28 mouse cellular contexts compared by ENCODE assay signal in the genomic region with DNA sequence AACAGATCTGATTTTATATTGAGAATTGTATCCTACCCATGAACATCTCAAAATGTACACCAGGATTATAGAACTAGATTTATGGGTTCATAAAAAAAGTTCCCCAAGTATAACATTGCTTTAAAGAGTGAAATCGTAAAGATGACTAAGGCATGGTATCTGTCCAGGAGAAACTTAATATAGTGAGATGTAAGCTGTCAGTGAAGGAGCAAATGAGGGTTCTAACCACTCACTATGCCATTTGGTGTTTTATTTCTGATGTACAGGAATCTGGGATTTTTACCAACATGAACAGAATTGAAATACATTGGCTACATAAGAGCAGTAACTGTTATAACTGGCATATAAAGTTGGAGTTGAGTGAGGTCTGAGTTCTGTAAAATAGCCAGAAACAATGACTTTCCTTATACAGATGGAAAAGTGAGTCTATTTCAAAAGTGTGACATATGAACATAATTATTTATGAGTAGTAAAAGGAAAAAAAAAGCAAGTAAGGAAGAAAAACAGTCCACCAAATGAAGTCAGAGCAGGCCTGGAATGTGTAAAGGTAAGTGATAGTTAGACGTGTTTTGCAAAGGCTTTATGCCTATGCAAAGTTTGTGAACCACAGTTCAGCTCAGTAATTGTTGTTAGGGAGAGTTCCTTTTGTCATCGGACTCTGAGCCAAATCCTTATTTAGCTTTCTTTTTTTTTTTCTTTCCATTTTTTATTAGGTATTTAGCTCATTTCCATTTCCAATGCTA. TPM values are rescaled to one million over a fixed set of nuclear protein-coding genes. Genes with fewer than 3 reads are reported as not detected.
DNase-seq lines count a peak whose midpoint lies in the region; ATAC-seq lines count a peak whose summit lies in the region.
"Had no signal": no experiment of that assay in that cellular context is flagged by ENCODE, and none has a peak within 500 bp of the region (broad histone marks: within the 10 kb centered on the region; RNA-seq: fewer than 3 reads in every experiment).

No protein-coding gene starts in this region.

- H3K27me3 ChIP-seq in embryonic facial prominence, embryonic 14.5 days (replicated peaks; ENCODE audit: control insufficient read depth, insufficient read depth, low read length), result no peaks in the 10 kb centered on the region
- H3K27me3 ChIP-seq in embryonic facial prominence, embryonic 10.5 days (replicated peaks; ENCODE audit: low read depth, poor library complexity, severe bottlenecking), result no peaks in the 10 kb centered on the region
- H3K27me3 ChIP-seq in limb, embryonic 13.5 days, result no peaks in the 10 kb centered on the region
- no peaks in the 10 kb centered on the region for H3K27me3 ChIP-seq in limb, embryonic 10.5 days (ENCODE audit: low read depth, poor library complexity, severe bottlenecking)
- H3K27me3 ChIP-seq: embryonic facial prominence, embryonic 13.5 days; heart, embryonic 12.5 days; heart, embryonic 15.5 days; hindbrain, embryonic 13.5 days; intestine, embryonic 15.5 days had no signal

- no peak overlapping the region for H3K9ac ChIP-seq in embryonic facial prominence, embryonic 14.5 days (ENCODE audit: low read depth, low read length)
- H3K9ac ChIP-seq in limb, embryonic 13.5 days, result no peak overlapping the region
- H3K9ac ChIP-seq: embryonic facial prominence, embryonic 13.5 days; heart, embryonic 12.5 days; heart, embryonic 15.5 days; hindbrain, embryonic 13.5 days; intestine, embryonic 15.5 days had no signal

- 79% methylated on average over 3 of the region's 3 CpGs for WGBS in embryonic facial prominence, embryonic 14.5 days
- 85% methylated on average over 3 of the region's 3 CpGs for WGBS in embryonic facial prominence, embryonic 10.5 days
- 62% methylated on average over 3 of the region's 3 CpGs for WGBS in limb, embryonic 13.5 days
- 91% methylated on average over 3 of the region's 3 CpGs for WGBS in limb, embryonic 10.5 days

- H3K9me3 ChIP-seq in embryonic facial prominence, embryonic 14.5 days (ENCODE audit: control insufficient read depth, low read length), result no peaks in the 10 kb centered on the region
- no peaks in the 10 kb centered on the region for H3K9me3 ChIP-seq in embryonic facial prominence, embryonic 10.5 days
- no peaks in the 10 kb centered on the region for H3K9me3 ChIP-seq in limb, embryonic 13.5 days
- no peaks in the 10 kb centered on the region for H3K9me3 ChIP-seq in limb, embryonic 10.5 days (replicated peaks)
- H3K9me3 ChIP-seq: embryonic facial prominence, embryonic 13.5 days; forebrain, embryonic 10.5 days; heart, embryonic 12.5 days; heart, embryonic 15.5 days; hindbrain, embryonic 10.5 days; hindbrain, embryonic 13.5 days; intestine, embryonic 15.5 days had no signal

- H3K36me3 ChIP-seq in embryonic facial prominence, embryonic 14.5 days (ENCODE audit: control insufficient read depth, insufficient read depth, low read length), result no peaks in the 10 kb centered on the region
- H3K36me3 ChIP-seq in embryonic facial prominence, embryonic 10.5 days (replicated peaks), result no peaks in the 10 kb centered on the region
- H3K36me3 ChIP-seq in limb, embryonic 13.5 days, result no peaks in the 10 kb centered on the region
- no peaks in the 10 kb centered on the region for H3K36me3 ChIP-seq in limb, embryonic 10.5 days
- H3K36me3 ChIP-seq: embryonic facial prominence, embryonic 13.5 days; forebrain, embryonic 10.5 days; heart, embryonic 12.5 days; heart, embryonic 15.5 days; hindbrain, embryonic 10.5 days; hindbrain, embryonic 13.5 days; intestine, embryonic 15.5 days had no signal

- no peaks in the 10 kb centered on the region for H3K4me1 ChIP-seq in embryonic facial prominence, embryonic 14.5 days (ENCODE audit: control insufficient read depth, insufficient read depth, low read length)
- no peaks in the 10 kb centered on the region for H3K4me1 ChIP-seq in embryonic facial prominence, embryonic 10.5 days
- no peaks in the 10 kb centered on the region for H3K4me1 ChIP-seq in limb, embryonic 13.5 days
- H3K4me1 ChIP-seq in limb, embryonic 10.5 days, result no peaks in the 10 kb centered on the region
- H3K4me1 ChIP-seq: embryonic facial prominence, embryonic 13.5 days; forebrain, embryonic 10.5 days; heart, embryonic 12.5 days; heart, embryonic 15.5 days; hindbrain, embryonic 10.5 days; hindbrain, embryonic 13.5 days; intestine, embryonic 15.5 days had no signal

- no peak overlapping the region for H3K4me3 ChIP-seq in embryonic facial prominence, embryonic 14.5 days (ENCODE audit: low read depth, low read length)
- no peak overlapping the region for H3K4me3 ChIP-seq in embryonic facial prominence, embryonic 10.5 days
- no peak overlapping the region for H3K4me3 ChIP-seq in limb, embryonic 13.5 days
- H3K4me3 ChIP-seq in limb, embryonic 10.5 days, result no peak overlapping the region
- H3K4me3 ChIP-seq: embryonic facial prominence, embryonic 13.5 days; forebrain, embryonic 10.5 days; gastrocnemius, adult 2 months; heart, embryonic 12.5 days; heart, embryonic 15.5 days; hindbrain, embryonic 10.5 days; hindbrain, embryonic 13.5 days; intestine, embryonic 15.5 days had no signal

- H3K27ac ChIP-seq in embryonic facial prominence, embryonic 14.5 days (replicated peaks; ENCODE audit: low read depth, low read length), result no peak overlapping the region
- H3K27ac ChIP-seq in embryonic facial prominence, embryonic 10.5 days (replicated peaks), result no peak overlapping the region
- no peak overlapping the region for H3K27ac ChIP-seq in limb, embryonic 13.5 days
- H3K27ac ChIP-seq in limb, embryonic 10.5 days, result no peak overlapping the region
- H3K27ac ChIP-seq: embryonic facial prominence, embryonic 13.5 days; forebrain, embryonic 10.5 days; gastrocnemius, adult 2 months; heart, embryonic 15.5 days; hindbrain, embryonic 10.5 days; hindbrain, embryonic 13.5 days; intestine, embryonic 15.5 days had no signal

- no peak; the same call in 1 of the 2 replicates for ATAC-seq in embryonic facial prominence, embryonic 14.5 days (ENCODE audit: low read depth)
- peak; percentile 72 for ATAC-seq in limb, embryonic 13.5 days (ENCODE audit: low FRiP score, low read depth)
- ATAC-seq: activated CD4-positive, CD25-positive, alpha-beta regulatory T cell, adult 4 months; forebrain, embryonic 14.5 days; hindbrain, embryonic 16.5 days had no signal

- DNase-seq in embryonic facial prominence, embryonic 14.5 days (ENCODE audit: low spot score), result peak; percentile 6
- DNase-seq in embryonic facial prominence, embryonic 10.5 days (ENCODE audit: low spot score), result no peak
- no peak for DNase-seq in limb, embryonic 10.5 days (ENCODE audit: low spot score)
- DNase-seq in telencephalon, adult 2 months (ENCODE audit: low read depth, low spot score), result peak; percentile 19
- DNase-seq in neural tube, embryonic 10.5 days (ENCODE audit: extremely low spot score, low spot score), result no peak
- DNase-seq: adrenal gland, adult 8-10 months; adrenal gland, postnatal 25 days; cerebellum, adult 11 months; cerebellum, adult 2 months; cerebellum, adult 9-11 months; cerebellum, postnatal 25 days; gastrocnemius, adult 2 months; gastrocnemius, postnatal 25 days; heart, adult 18-20 months; heart, postnatal 10 days; heart, postnatal 36 days had no signal

- no peak overlapping the region for H3K4me2 ChIP-seq in embryonic facial prominence, embryonic 14.5 days (ENCODE audit: low read depth, low read length)
- H3K4me2 ChIP-seq in limb, embryonic 13.5 days (replicated peaks), result no peak overlapping the region
- H3K4me2 ChIP-seq: embryonic facial prominence, embryonic 13.5 days; heart, embryonic 12.5 days; heart, embryonic 15.5 days; hindbrain, embryonic 13.5 days; intestine, embryonic 15.5 days had no signal

RNA-seq across cellular contexts. Expression of a gene that starts 4.8 kb away (rescaled TPM):
- 0.04 TPM in 1 of 2 replicates, not detected in the other for polyA plus RNA-seq in embryonic facial prominence, embryonic 14.5 days (2014; fragmentation: Nextera tagmentation; extraction: Ambion mirVana)
- 0.06 TPM in 1 of 2 replicates, not detected in the other for polyA plus RNA-seq in embryonic facial prominence, embryonic 10.5 days (2016; fragmentation: Nextera tagmentation; extraction: Ambion mirVana)
- polyA plus RNA-seq in limb, embryonic 13.5 days (2015; fragmentation: Nextera tagmentation; extraction: Ambion mirVana), result 0.11 TPM in 1 of 2 replicates, not detected in the other
- not detected in 2 replicates for polyA plus RNA-seq in limb, embryonic 10.5 days (2016; fragmentation: Nextera tagmentation; extraction: Ambion mirVana)
- polyA plus RNA-seq: activated CD4-positive, CD25-positive, alpha-beta regulatory T cell, adult 4 months; cerebellum, adult 2 months; forebrain, embryonic 10.5 days; forebrain, embryonic 14.5 days; gonadal fat pad, adult 2 months; hindbrain, embryonic 10.5 days; hindbrain, embryonic 13.5 days; hindbrain, embryonic 16.5 days had no signal

RNA-seq across cellular contexts. Expression of a gene that starts 14.8 kb away (rescaled TPM):
- not detected in 2 replicates for polyA plus RNA-seq in embryonic facial prominence, embryonic 14.5 days (2014; fragmentation: Nextera tagmentation; extraction: Ambion mirVana)
- not detected in 2 replicates for polyA plus RNA-seq in embryonic facial prominence, embryonic 10.5 days (2016; fragmentation: Nextera tagmentation; extraction: Ambion mirVana)
- not detected in 2 replicates for polyA plus RNA-seq in limb, embryonic 13.5 days (2015; fragmentation: Nextera tagmentation; extraction: Ambion mirVana)
- not detected in 2 replicates for polyA plus RNA-seq in limb, embryonic 10.5 days (2016; fragmentation: Nextera tagmentation; extraction: Ambion mirVana)
- polyA plus RNA-seq: activated CD4-positive, CD25-positive, alpha-beta regulatory T cell, adult 4 months; cerebellum, adult 2 months; embryonic facial prominence, embryonic 13.5 days; forebrain, embryonic 10.5 days; forebrain, embryonic 14.5 days; heart, embryonic 12.5 days; heart, embryonic 15.5 days; hindbrain, embryonic 10.5 days; hindbrain, embryonic 13.5 days; hindbrain, embryonic 16.5 days; intestine, embryonic 15.5 days had no signal

Comparison
In these comparisons a context has a peak if more than half of its experiments do, and no peak if none do; other contexts are left out.
1. DNase-seq: peak in embryonic facial prominence, embryonic 14.5 days (single experiment) and telencephalon, adult 2 months (single experiment); none in embryonic facial prominence, embryonic 10.5 days (single experiment), limb, embryonic 10.5 days (single experiment) and neural tube, embryonic 10.5 days (single experiment).